Mouse (Mus musculus): ENCODE measurements at regions not wholly inside any gene's neighbourhood (a gene's known extent, or its start where the extent isn't known, plus 50 kb on each side); places are given as distances from the start of the nearest gene placed in this dataset.

DNA sequence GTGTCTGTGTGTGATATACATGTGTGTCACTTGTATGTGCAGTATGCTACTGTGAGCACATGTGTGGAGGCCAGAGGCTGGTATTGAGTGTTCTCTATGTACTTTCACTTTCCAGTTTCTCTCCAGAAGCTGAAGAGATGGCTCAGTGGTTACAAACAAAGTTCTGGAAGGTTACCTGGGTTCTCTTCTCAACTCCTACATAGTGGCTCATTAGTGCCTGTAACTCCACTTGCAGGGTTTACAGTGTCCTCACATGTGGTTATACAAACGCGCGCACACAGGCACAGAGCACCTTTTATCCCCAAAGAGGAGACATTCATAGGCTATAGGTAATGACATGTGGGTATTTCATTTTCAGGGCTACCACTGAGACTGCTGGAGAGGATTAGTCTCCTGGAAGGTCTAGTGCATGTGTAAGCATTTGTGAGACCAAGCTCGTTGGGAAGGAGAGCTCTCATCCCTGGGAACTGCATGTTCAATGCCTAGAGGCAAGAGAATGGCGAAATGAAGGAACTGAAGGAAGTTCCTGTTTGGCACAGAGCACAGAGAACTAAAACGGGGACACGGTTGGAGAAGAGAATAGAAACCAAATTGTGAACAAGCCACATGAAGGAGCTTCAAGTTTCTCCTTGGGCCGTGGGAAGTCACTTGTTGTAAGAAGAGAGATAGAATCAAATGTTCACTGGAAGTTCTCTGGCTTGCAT lies 153.7 kb downstream of the Cog6 start:
- in situ Hi-C loops (cut with MboI; ENCODE audit: unreplicated experiment in 2 of 2) = no loop called here

DNA sequence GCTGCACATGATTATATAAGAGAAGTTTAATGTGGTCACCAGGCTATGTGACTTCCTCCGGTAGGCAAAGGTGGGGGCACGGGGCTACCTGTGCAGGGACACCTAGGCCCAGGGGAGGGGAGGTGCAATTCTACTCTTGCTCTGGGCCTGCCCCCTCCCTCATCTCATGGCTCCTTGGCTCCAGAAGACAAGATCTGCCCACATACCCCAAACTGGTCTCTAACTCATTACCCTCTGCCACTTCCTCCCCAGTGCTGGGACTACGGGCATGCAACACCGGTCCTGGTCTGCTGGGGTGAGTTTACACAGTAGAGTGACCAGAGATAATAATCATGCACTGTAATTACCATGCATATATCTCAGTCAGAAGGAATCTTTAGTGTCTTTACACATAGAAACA lies 155.0 kb downstream of the Cog6 start:
- in situ Hi-C loops (cut with MboI; ENCODE audit: unreplicated experiment in 2 of 2) = no loop called here

DNA sequence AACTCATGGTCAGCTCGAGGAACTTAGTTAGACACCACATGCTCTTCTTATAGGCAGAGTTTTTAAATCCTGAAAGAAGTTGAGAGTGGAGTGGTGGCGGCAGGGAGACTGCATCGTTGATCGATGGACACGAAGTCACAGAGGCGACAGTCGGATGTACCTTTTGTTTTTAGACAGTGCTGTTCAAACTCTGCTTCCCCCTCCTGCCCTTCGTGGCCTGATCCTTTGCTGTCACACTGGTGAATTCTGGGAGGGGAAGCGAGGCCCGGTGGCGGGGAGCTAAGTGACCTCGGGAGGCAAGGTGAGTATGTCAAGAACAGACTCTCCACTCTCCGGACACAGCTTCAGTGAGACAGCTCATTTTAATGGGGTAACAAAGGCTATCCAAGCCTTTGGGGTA lies 155.5 kb downstream of the Cog6 start:
- in situ Hi-C loops (cut with MboI; ENCODE audit: unreplicated experiment in 2 of 2) = no loop called here

DNA sequence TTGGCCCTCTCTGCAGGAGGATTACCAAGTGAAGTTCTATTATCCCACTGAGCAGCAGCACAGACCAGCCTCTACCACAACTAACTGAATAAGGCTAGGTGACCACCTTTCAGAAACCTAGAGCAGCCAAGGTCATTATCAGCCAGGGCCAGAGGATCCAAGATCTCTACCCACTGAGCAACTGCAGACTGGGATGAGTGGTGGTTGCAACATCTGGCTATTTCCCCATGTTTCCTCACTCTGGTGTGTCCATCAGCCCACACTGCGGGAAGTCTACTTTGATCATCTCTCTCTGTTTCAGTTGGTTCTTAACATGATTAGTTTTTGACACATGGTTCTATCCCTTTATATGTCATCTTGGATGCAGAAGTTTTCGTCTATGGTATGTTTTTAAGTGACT lies 157.2 kb downstream of the Cog6 start:
- in situ Hi-C loops (cut with MboI; ENCODE audit: unreplicated experiment in 2 of 2) = loop anchor here in 1 of 2 experiments (10.0 kb wide), 1 partner anchor 105 kb away; no protein-coding TSS in a partner anchor

- in situ Hi-C loops (cut with MboI; ENCODE audit: unreplicated experiment in 2 of 2) = loop anchor here in 1 of 2 experiments (10.0 kb wide), 1 partner anchor 105 kb away; no protein-coding TSS in a partner anchor
These were observed 157.7 kb downstream of the Cog6 start for GRCm38 (mm10) chr3:52859266-52859825.

- in situ Hi-C loops (cut with MboI; ENCODE audit: unreplicated experiment in 2 of 2) = loop anchor here in 1 of 2 experiments (10.0 kb wide), 1 partner anchor 107 kb away; no protein-coding TSS in a partner anchor
These were observed 158.8 kb downstream of the Cog6 start for GRCm38 (mm10) chr3:52858259-52858658.

DNA sequence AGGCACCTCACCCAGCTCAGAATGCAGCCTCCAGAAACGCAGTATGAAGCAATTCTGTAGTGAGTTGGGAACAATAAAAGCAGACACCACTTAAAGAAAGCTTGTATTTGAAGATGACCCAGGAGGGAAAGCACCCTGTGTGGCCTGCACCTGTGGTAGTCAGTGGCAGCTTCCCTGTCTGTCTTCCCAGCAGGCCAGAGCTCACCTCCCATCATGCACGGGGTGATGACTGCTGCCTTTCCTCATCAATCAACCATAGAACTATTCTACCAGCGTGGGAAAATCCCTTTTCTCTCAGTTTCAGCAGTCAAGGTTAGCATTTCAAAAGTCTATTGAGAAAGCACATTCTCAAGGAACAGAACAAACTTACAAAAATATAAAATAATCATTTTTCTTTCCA lies 160.0 kb downstream of the Cog6 start:
- in situ Hi-C loops (cut with MboI; ENCODE audit: unreplicated experiment in 2 of 2) = loop anchor here in 1 of 2 experiments (10.0 kb wide), 1 partner anchor 108 kb away; no protein-coding TSS in a partner anchor

GRCm38 (mm10) chr3:52854560-52854959 lies 162.5 kb downstream of the Cog6 start:
- in situ Hi-C loops (cut with MboI; ENCODE audit: unreplicated experiment in 2 of 2) = loop anchor here (5.0 to 10.0 kb wide), 2 partner anchors 103 to 110 kb away; no protein-coding TSS in a partner anchor

GRCm38 (mm10) chr3:52853126-52853525 lies 163.9 kb downstream of the Cog6 start:
- in situ Hi-C loops (cut with MboI; ENCODE audit: unreplicated experiment in 2 of 2) = loop anchor here (5.0 to 10.0 kb wide), 2 partner anchors 104 to 112 kb away; no protein-coding TSS in a partner anchor

DNA sequence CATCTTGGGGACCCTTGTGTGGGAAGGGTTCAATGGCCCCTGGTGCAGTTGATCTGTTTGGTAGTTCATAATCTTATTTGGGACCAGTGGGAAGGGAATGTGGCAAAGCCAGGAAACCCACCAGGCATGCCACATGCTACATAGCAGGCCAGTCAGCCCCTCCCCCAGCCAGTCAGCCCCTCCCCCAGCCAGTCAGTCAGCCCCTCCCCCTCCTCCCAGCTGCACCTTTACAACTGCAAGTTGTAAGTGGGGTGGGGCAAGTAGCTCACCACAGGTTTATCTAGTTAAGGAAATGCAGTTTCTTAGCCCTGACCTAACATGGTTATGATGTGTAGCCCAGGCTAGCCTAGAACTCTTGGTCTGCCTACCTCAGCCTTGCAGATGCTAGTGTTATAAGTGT lies 171.9 kb downstream of the Cog6 start:
- in situ Hi-C loops (cut with MboI; ENCODE audit: unreplicated experiment in 2 of 2) = loop anchor here in 1 of 2 experiments (10.0 kb wide), 2 partner anchors 210 to 390 kb away; no protein-coding TSS in a partner anchor

- in situ Hi-C loops (cut with MboI; ENCODE audit: unreplicated experiment in 2 of 2) = loop anchor here (5.0 to 10.0 kb wide), 10 partner anchors 77 to 582 kb away; no protein-coding TSS in a partner anchor
These were observed 173.0 kb downstream of the Cog6 start for GRCm38 (mm10) chr3:52843998-52844397.

GRCm38 (mm10) chr3:52842866-52843425 lies 174.1 kb downstream of the Cog6 start:
- in situ Hi-C loops (cut with MboI; ENCODE audit: unreplicated experiment in 2 of 2) = loop anchor here (5.0 to 10.0 kb wide), 10 partner anchors 76 to 581 kb away; no protein-coding TSS in a partner anchor

DNA sequence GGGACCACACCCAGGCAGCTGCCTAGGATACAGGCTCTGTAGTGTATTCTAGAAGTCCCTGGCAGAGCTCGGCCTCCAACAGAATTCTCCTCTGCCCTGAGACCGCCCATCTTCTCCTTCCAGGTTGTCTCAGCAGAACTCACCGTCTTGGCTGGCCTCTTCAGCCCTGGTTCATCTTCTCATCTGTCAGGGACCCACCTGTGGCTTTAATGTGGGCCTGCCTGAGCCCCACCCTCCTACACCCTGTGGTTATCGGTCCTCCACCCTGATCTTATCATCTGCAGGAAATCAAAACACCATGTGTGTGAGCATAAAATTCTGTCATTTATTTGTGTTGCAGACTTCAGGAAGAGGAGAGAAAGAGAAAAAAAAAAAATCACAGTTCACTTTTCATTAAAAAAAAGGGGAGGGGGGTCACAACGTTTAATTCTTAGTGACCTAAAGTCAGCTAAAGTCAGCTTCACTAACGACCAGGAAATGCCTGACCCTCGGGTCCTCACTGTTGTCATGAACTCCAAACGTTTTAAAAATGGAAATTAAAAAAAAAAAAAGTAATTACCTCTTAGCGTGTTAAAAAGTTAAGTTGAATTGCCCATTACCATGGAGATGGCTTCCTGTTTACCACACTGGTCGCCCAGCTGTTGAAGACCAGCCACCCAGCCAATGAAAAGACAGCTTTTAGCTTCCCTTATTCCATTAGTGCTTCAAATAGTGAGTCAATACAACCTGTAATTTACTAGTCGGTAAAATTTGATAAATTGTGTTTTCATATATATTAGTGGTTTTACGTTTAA lies 176.7 kb downstream of the Cog6 start:
- in situ Hi-C loops (cut with MboI; ENCODE audit: unreplicated experiment in 2 of 2) = loop anchor here (5.0 to 10.0 kb wide), 10 partner anchors 73 to 578 kb away; no protein-coding TSS in a partner anchor

GRCm38 (mm10) chr3:52838020-52838419 lies 179.0 kb downstream of the Cog6 start:
- in situ Hi-C loops (cut with MboI; ENCODE audit: unreplicated experiment in 2 of 2) = no loop called here

GRCm38 (mm10) chr3:52837527-52837926 lies 179.5 kb downstream of the Cog6 start:
- in situ Hi-C loops (cut with MboI; ENCODE audit: unreplicated experiment in 2 of 2) = no loop called here

GRCm38 (mm10) chr3:52836780-52837179 lies 180.3 kb downstream of the Cog6 start:
- in situ Hi-C loops (cut with MboI; ENCODE audit: unreplicated experiment in 2 of 2) = no loop called here

DNA sequence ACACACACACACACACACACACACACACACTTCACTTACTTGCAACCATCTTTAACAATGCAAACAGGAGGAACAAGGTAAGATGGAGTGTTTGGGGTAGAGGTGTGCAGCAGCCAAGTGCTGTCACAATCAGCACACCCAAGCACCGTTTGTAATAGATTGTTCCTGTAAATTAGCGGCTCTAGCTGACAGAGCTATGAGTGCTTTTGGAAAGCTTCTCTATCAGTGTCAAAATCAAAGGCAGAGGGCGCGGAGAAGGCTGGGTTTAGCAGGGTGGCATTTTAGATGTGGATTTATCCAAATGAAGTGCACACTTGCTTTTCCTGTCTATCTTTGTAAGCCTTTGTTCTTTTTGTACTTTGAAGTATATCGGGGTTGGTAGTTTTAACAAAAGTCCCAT lies 184.6 kb downstream of the Cog6 start:
- in situ Hi-C loops (cut with MboI; ENCODE audit: unreplicated experiment in 2 of 2) = no loop called here

- in situ Hi-C loops (cut with MboI; ENCODE audit: unreplicated experiment in 2 of 2) = no loop called here
These were observed 185.1 kb downstream of the Cog6 start for GRCm38 (mm10) chr3:52831986-52832385.

DNA sequence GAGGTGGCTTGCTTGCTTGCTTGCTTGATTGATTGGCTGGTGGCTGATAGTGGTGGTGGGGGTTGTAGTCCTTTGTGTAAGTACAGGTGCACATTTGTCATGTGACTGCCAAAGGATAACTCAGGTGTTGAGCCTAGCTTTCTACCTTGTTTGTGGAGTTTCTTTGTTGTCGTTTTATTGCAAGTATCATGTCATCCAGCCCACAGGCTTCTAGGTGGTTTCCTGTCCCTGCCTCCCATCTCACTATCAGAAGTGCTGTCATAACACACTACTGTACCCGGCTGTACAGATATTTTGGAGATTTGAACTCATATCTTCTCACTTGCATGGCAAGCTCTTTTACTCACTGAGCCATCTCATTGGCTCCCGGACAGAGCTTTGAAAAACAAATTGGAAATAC lies 186.9 kb downstream of the Cog6 start:
- in situ Hi-C loops (cut with MboI; ENCODE audit: unreplicated experiment in 2 of 2) = no loop called here

DNA sequence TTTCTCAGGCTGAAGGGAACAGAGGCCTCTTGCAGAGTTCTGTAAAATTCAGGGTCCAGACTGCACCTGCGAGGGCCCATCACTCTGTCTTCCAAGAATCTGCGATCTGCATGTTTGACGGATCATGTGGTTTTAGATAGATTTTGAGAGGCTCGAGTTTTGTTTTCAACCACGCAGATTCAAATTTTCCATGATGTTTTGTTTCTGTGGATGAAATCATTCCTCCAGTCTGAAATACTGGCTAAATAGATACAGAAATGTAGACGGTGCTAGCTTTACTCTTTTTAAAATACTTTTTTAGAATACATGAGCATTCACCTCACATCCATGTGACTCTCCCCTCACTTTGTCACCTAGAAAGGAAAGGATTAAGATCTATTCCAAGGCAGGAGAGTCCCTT lies 188.0 kb downstream of the Cog6 start:
- in situ Hi-C loops (cut with MboI; ENCODE audit: unreplicated experiment in 2 of 2) = no loop called here
